Mouse (Mus musculus) stomach, postnatal 0 days (tissue): ENCODE measurements around the gene Ptdss2. TPM values are rescaled to one million over a fixed set of nuclear protein-coding genes. Genes with fewer than 3 reads are reported as not detected.

Experiments used
- ATAC-seq: fragments of 200-750 bp; cut with Nextera tagmentation; 2 replicates; pipeline ENCODE4 v1.8.0; 2017; ENCODE audit not compliant: low FRiP score, low TSS enrichment
- DNase-seq: peaks from one replicate; pipeline ENCODE4 v3.0.0-alpha.2; 2016; ENCODE audit warnings: low spot score
- H3K27ac ChIP-seq: fragments of 300-500 bp; sonication (generic); replicated peaks from 2 replicates; pipeline ENCODE4 v1.5.1; 2014; ENCODE audit warnings: mild to moderate bottlenecking, control low read depth
- H3K27me3 ChIP-seq: fragments of 300-500 bp; sonication (generic); 2 replicates; pipeline ENCODE4 v1.6.1; 2014; ENCODE audit warnings: low read length; ENCODE audit not compliant: control insufficient read depth, insufficient read depth
- H3K36me3 ChIP-seq: fragments of 300-500 bp; sonication (generic); 2 replicates; pipeline ENCODE4 v1.6.1; 2014; ENCODE audit warnings: low read length, mixed read lengths; ENCODE audit not compliant: control insufficient read depth, insufficient read depth
- H3K4me1 ChIP-seq: fragments of 300-500 bp; sonication (generic); replicated peaks from 2 replicates; pipeline ENCODE4 v1.6.1; 2014; ENCODE audit warnings: antibody characterized with exemption; ENCODE audit not compliant: control insufficient read depth, insufficient read depth
- H3K4me2 ChIP-seq: fragments of 300-500 bp; sonication (generic); replicated peaks from 2 replicates; pipeline ENCODE4 v1.6.1; 2014; ENCODE audit warnings: low read depth, mild to moderate bottlenecking, control low read depth, moderate library complexity
- H3K4me3 ChIP-seq: fragments of 300-500 bp; sonication (generic); 2 replicates; pipeline ENCODE4 v1.5.1; 2014; ENCODE audit warnings: low read depth, low read length, control low read depth
- H3K9ac ChIP-seq: fragments of 300-500 bp; sonication (generic); 2 replicates; pipeline ENCODE4 v1.6.1; 2014; ENCODE audit warnings: mild to moderate bottlenecking, low read length, control low read depth, mixed read lengths
- H3K9me3 ChIP-seq: fragments of 300-500 bp; sonication (generic); 2 replicates; pipeline ENCODE4 v1.6.1; 2016; ENCODE audit warnings: low read length; ENCODE audit not compliant: control insufficient read depth
- CTCF ChIP-seq: IDR thresholded peaks from 2 replicates; pipeline ENCODE4 v1.5.1; 2016; ENCODE audit warnings: antibody characterized with exemption, low read depth, mild to moderate bottlenecking, moderate library complexity
- EP300 ChIP-seq: optimal IDR thresholded peaks from 2 replicates; pipeline ENCODE3; 2016; ENCODE audit warnings: antibody characterized with exemption
- WGBS: fragments of 180-500 bp; shearing (Covaris S2); extraction: QIAGEN DNeasy Blood & Tissue Kit; methylation state at CpG from one replicate; pipeline ENCODE4 v1.1.7; 2014; 5-methylcytosine and 5-hydroxymethylcytosine counted together
- polyA plus RNA-seq: library from polyadenylated mRNA; unstranded; fragments of >200 nt; fragmentation: Nextera tagmentation; extraction: Ambion mirVana; gene quantifications from 2 replicates; pipeline ENCODE4 v1.2.1, GENCODE M21; 2015

Gene Ptdss2
- polyA plus RNA-seq, 1 experiment from 2014 or later: 22.9 TPM

- Histone ChIP-seq H3K27me3 (no peaks in the 10 kb centered on the region), H3K27ac (no peak overlapping the region), H3K4me3 (no peak overlapping the region), H3K9ac (no peak overlapping the region), H3K36me3 (peaks cover 26% of the 10 kb centered on the region), H3K9me3 (no peaks in the 10 kb centered on the region), H3K4me1 (peaks cover 4% of the 10 kb centered on the region; the same call in 1 of the 2 replicates), H3K4me2 (no peak overlapping the region)
- 71% methylated on average over 3 of the region's 3 CpGs for WGBS
- DNase-seq (no peak), ATAC-seq (no peak)
- TF ChIP-seq EP300 (no peak), CTCF (no peak)
Measured at GRCm38 (mm10) chr7:141188194-141188593, 66.0 kb downstream of the Ptdss2 start.

- H3K27ac ChIP-seq: no peak overlapping the region
- no peaks in the 10 kb centered on the region for H3K9me3 ChIP-seq
- H3K36me3 ChIP-seq: peaks cover 26% of the 10 kb centered on the region
- ATAC-seq (no peak), DNase-seq (no peak)
- H3K4me2 ChIP-seq: no peak overlapping the region
- peaks cover 4% of the 10 kb centered on the region; the same call in 1 of the 2 replicates for H3K4me1 ChIP-seq
- WGBS: 86% methylated on average over 3 of the region's 3 CpGs
- H3K4me3 ChIP-seq: no peak overlapping the region
- H3K9ac ChIP-seq: no peak overlapping the region
- TF ChIP-seq CTCF: no peak
- no peak for TF ChIP-seq EP300
- no peaks in the 10 kb centered on the region for H3K27me3 ChIP-seq
Measured at GRCm38 (mm10) chr7:141188733-141189132, 66.6 kb downstream of the Ptdss2 start.

- Histone ChIP-seq H3K4me2 (no peak overlapping the region), H3K9me3 (no peaks in the 10 kb centered on the region), H3K27me3 (no peaks in the 10 kb centered on the region), H3K36me3 (peaks cover 26% of the 10 kb centered on the region), H3K4me3 (no peak overlapping the region), H3K9ac (no peak overlapping the region), H3K4me1 (peaks cover 6% of the 10 kb centered on the region; the same call in 1 of the 2 replicates), H3K27ac (no peak overlapping the region)
- DNase-seq: no peak
- 93% methylated on average over 3 of the region's 3 CpGs for WGBS
- ATAC-seq: no peak
- TF ChIP-seq CTCF (no peak), EP300 (no peak)
Measured at GRCm38 (mm10) chr7:141190220-141190619, 68.0 kb downstream of the Ptdss2 start.

GRCm38 (mm10) chr7:141191036-141191435 lies 68.9 kb downstream of the Ptdss2 start:
- ATAC-seq: no peak
- no peaks in the 10 kb centered on the region for H3K27me3 ChIP-seq
- H3K4me1 ChIP-seq: peaks cover 6% of the 10 kb centered on the region; the same call in 1 of the 2 replicates
- peaks cover 26% of the 10 kb centered on the region for H3K36me3 ChIP-seq
- no peak overlapping the region for H3K27ac ChIP-seq
- H3K4me2 ChIP-seq: no peak overlapping the region
- TF ChIP-seq EP300 (no peak), CTCF (no peak)
- WGBS: 80% methylated on average over 14 of the region's 14 CpGs
- H3K9ac ChIP-seq: no peak overlapping the region
- H3K9me3 ChIP-seq: no peaks in the 10 kb centered on the region
- no peak for DNase-seq
- no peak overlapping the region for H3K4me3 ChIP-seq

- no peak overlapping the region; the same call in 1 of the 2 replicates for H3K9ac ChIP-seq
- DNase-seq: no peak
- peaks cover 6% of the 10 kb centered on the region; the same call in 1 of the 2 replicates for H3K4me1 ChIP-seq
- H3K36me3 ChIP-seq: peaks cover 26% of the 10 kb centered on the region
- no peak for TF ChIP-seq CTCF
- no peak for TF ChIP-seq EP300
- no peak for ATAC-seq
- H3K4me3 ChIP-seq: peak overlapping the region; percentile 76; the same call in 1 of the 2 replicates
- peak overlapping the region; percentile 87 for H3K4me2 ChIP-seq
- H3K27me3 ChIP-seq: no peaks in the 10 kb centered on the region
- H3K27ac ChIP-seq: no peak overlapping the region
- H3K9me3 ChIP-seq: no peaks in the 10 kb centered on the region
- 87% methylated on average over 24 of the region's 24 CpGs for WGBS
Measured at GRCm38 (mm10) chr7:141191796-141192685, 69.9 kb downstream of the Ptdss2 start.
